Mouse (Mus musculus) spleen, postnatal 10 days (tissue): ENCODE results near the gene Smarcc1.

Experiments used
- DNase-seq, 2 experiments: peaks; one replicate each; pipeline ENCODE4 v3.0.0; 2021 to 2022; ENCODE audit warnings: low spot score in 2 of 2

Smarcc1 gene

GRCm38 (mm10) chr9:110230395-110231071 lies 113.0 kb downstream of the Smarcc1 start:
- DNase-seq: no peak

GRCm38 (mm10) chr9:110234962-110235361 lies 117.5 kb downstream of the Smarcc1 start:
- DNase-seq: no peak

GRCm38 (mm10) chr9:110243221-110243833 lies 125.8 kb downstream of the Smarcc1 start, which contains the start of gene Cspg5:
Gene Cspg5, plus strand, starts transcription at chr9:110243783.
- no peak for DNase-seq

GRCm38 (mm10) chr9:110244567-110244888 lies 127.0 kb downstream of the Smarcc1 start:
- DNase-seq: no peak

GRCm38 (mm10) chr9:110244889-110245589 lies 127.5 kb downstream of the Smarcc1 start:
- peak; percentile 13 to 30 for DNase-seq

- DNase-seq: peak; percentile 7 to 39
Observed at GRCm38 (mm10) chr9:110245590-110246320, 128.2 kb downstream of the Smarcc1 start.

GRCm38 (mm10) chr9:110246321-110246640 lies 128.8 kb downstream of the Smarcc1 start:
- peak in 1 of 2 experiments; percentile 7 for DNase-seq

GRCm38 (mm10) chr9:110247049-110247448 lies 129.5 kb downstream of the Smarcc1 start:
- no peak for DNase-seq

GRCm38 (mm10) chr9:110248861-110249260 lies 131.4 kb downstream of the Smarcc1 start:
- DNase-seq: no peak

- no peak for DNase-seq
Observed at GRCm38 (mm10) chr9:110249823-110250543, 132.5 kb downstream of the Smarcc1 start.

GRCm38 (mm10) chr9:110250776-110251175 lies 133.3 kb downstream of the Smarcc1 start:
- DNase-seq: no peak

- DNase-seq: no peak
Observed at GRCm38 (mm10) chr9:110255407-110256019, 138.0 kb downstream of the Smarcc1 start.

- no peak for DNase-seq
Observed at GRCm38 (mm10) chr9:110258646-110259045, 141.1 kb downstream of the Smarcc1 start.

- DNase-seq: no peak
Observed at GRCm38 (mm10) chr9:110259118-110259517, 141.6 kb downstream of the Smarcc1 start.

- DNase-seq: no peak
Observed at GRCm38 (mm10) chr9:110263181-110263580, 145.7 kb downstream of the Smarcc1 start.

- no peak for DNase-seq
Observed at GRCm38 (mm10) chr9:110264991-110265390, 147.5 kb downstream of the Smarcc1 start.

- no peak for DNase-seq
Observed at GRCm38 (mm10) chr9:110268416-110268815, 150.9 kb downstream of the Smarcc1 start.

- no peak for DNase-seq
Observed at GRCm38 (mm10) chr9:110272330-110272729, 154.8 kb downstream of the Smarcc1 start.

- no peak for DNase-seq
Observed at GRCm38 (mm10) chr9:110273507-110273906, 156.0 kb downstream of the Smarcc1 start.

- DNase-seq: peak in 1 of 2 experiments; percentile 39
Observed at GRCm38 (mm10) chr9:110275882-110276281, 158.4 kb downstream of the Smarcc1 start.

- DNase-seq: no peak
Observed at GRCm38 (mm10) chr9:110277431-110277881, 159.9 kb downstream of the Smarcc1 start.
